Mouse (Mus musculus) heart, embryonic 14.5 days (tissue): ENCODE data around the gene Ttyh2. TPM values are rescaled to one million over a fixed set of nuclear protein-coding genes. Genes with fewer than 3 reads are reported as not detected.

Source experiments
- ATAC-seq: fragments of 200-750 bp; cut with Nextera tagmentation; 2 replicates; pipeline ENCODE4 v1.8.0; 2017; ENCODE audit warnings: low read depth, moderate TSS enrichment; ENCODE audit not compliant: insufficient number of reproducible peaks, insufficient read depth, low FRiP score
- H3K27ac ChIP-seq, 2 experiments: fragments of 200-500 bp in 1 of 2; fragments of 300-500 bp in 1 of 2; sonication (generic) in 1 of 2; replicated peaks in 1 of 2; 2 replicates each; pipeline ENCODE4 v1.5.1; 2012 to 2014; ENCODE audit warnings: low read depth in 2 of 2, low read length in 2 of 2, control low read depth in 1 of 2, mild to moderate bottlenecking in 1 of 2, mixed read lengths in 1 of 2; ENCODE audit not compliant: control insufficient read depth in 1 of 2, insufficient read depth in 1 of 2
- H3K27me3 ChIP-seq: fragments of 300-500 bp; sonication (generic); 2 replicates; pipeline ENCODE4 v1.6.1; 2014; ENCODE audit warnings: mild to moderate bottlenecking, low read length, control low read depth; ENCODE audit not compliant: control insufficient read depth, insufficient read depth
- H3K36me3 ChIP-seq: fragments of 300-500 bp; sonication (generic); 2 replicates; pipeline ENCODE4 v1.6.1; 2014; ENCODE audit warnings: mild to moderate bottlenecking, control low read depth, low read length, mixed read lengths; ENCODE audit not compliant: control insufficient read depth, insufficient read depth
- H3K4me1 ChIP-seq, 2 experiments: fragments of 200-500 bp in 1 of 2; fragments of 300-500 bp in 1 of 2; sonication (generic) in 1 of 2; 2 replicates each; pipeline ENCODE4 v1.6.1; 2012 to 2014; ENCODE audit warnings: low read length in 2 of 2, control low read depth in 1 of 2, mixed read lengths in 1 of 2; ENCODE audit not compliant: control insufficient read depth in 2 of 2, insufficient read depth in 2 of 2
- H3K4me2 ChIP-seq: fragments of 300-500 bp; sonication (generic); 2 replicates; pipeline ENCODE4 v1.6.1; 2014; ENCODE audit warnings: mild to moderate bottlenecking, low read length
- H3K4me3 ChIP-seq, 2 experiments: fragments of 200-500 bp in 1 of 2; fragments of 300-500 bp in 1 of 2; sonication (generic) in 1 of 2; 2 replicates each; pipeline ENCODE4 v1.5.1; 2012 to 2014; ENCODE audit warnings: low read length in 2 of 2, mild to moderate bottlenecking in 2 of 2, control low read depth in 1 of 2, low read depth in 1 of 2, moderate library complexity in 1 of 2; ENCODE audit not compliant: control insufficient read depth in 1 of 2, insufficient read depth in 1 of 2
- H3K9ac ChIP-seq: fragments of 300-500 bp; sonication (generic); 2 replicates; pipeline ENCODE4 v1.6.1; 2014; ENCODE audit warnings: mild to moderate bottlenecking, low read length
- H3K9me3 ChIP-seq: fragments of 300-500 bp; sonication (generic); 2 replicates; pipeline ENCODE4 v1.6.1; 2016; ENCODE audit warnings: low read length, control low read depth; ENCODE audit not compliant: control insufficient read depth
- WGBS: fragments of 180-500 bp; shearing (Covaris S2); extraction: QIAGEN DNeasy Blood & Tissue Kit; methylation state at CpG from one replicate; pipeline ENCODE4 v1.1.7; 2014; 5-methylcytosine and 5-hydroxymethylcytosine counted together
- polyA plus RNA-seq: library from polyadenylated mRNA; unstranded; fragments of >200 nt; fragmentation: Nextera tagmentation; extraction: Ambion mirVana; gene quantifications from 2 replicates; pipeline ENCODE4 v1.2.1, GENCODE M21; 2014

Ttyh2 gene
- polyA plus RNA-seq, 1 experiment from 2014 or later: 7.9 TPM

DNA sequence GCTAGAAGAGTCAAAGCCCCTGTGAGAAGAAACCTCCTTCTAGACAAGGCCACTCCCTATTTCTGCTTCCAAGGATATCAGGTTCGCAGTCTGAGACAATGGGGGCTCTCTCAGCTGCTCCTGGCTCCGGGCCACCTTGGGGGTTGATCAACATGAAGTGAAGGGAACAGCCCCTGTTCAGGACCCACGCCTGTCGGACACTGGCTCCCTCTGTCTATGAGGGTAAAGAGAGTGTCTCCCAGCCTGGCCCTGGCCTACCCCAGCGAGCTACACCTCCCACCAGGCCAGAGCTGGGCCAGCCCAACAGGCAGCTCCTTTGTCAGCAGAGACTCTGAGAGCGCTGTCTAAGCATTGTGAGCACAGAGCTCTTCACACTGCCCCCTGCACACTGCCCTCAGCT is 94.7 kb downstream of the Ttyh2 start:
- H3K4me2 ChIP-seq: no peak overlapping the region
- no peaks in the 10 kb centered on the region for H3K36me3 ChIP-seq
- no peak for ATAC-seq
- no peaks in the 10 kb centered on the region for H3K9me3 ChIP-seq
- H3K4me3 ChIP-seq: no peak overlapping the region
- H3K27me3 ChIP-seq: peaks cover 20% of the 10 kb centered on the region
- H3K4me1 ChIP-seq: peaks cover 4% of the 10 kb centered on the region in 2 experiments; a peak in 1 of 4 replicates
- H3K9ac ChIP-seq: no peak overlapping the region
- 42% methylated on average over 6 of the region's 6 CpGs for WGBS
- H3K27ac ChIP-seq: no peak overlapping the region

Other genes starting within 250 kb of the Ttyh2 start
- 703 and 745 TPM in 2 replicates for gene Rpl38, start 6.9 kb upstream of the Ttyh2 start, polyA plus RNA-seq
- 0.35 TPM in 1 of 2 replicates, not detected in the other for gene Dnaic2, start 52.0 kb downstream of the Ttyh2 start, polyA plus RNA-seq
- gene Kif19a, start 90.0 kb downstream of the Ttyh2 start, polyA plus RNA-seq: 0.16 and 0.28 TPM in 2 replicates
- not detected in 2 replicates for gene Btbd17, start 120.5 kb downstream of the Ttyh2 start, polyA plus RNA-seq
- not detected in 2 replicates for gene Gpr142, start 123.5 kb downstream of the Ttyh2 start, polyA plus RNA-seq
- gene Gprc5c, start 175.7 kb downstream of the Ttyh2 start, polyA plus RNA-seq: 15.2 and 18.0 TPM in 2 replicates
- 1.1 and 1.4 TPM in 2 replicates for gene Cd300a, start 214.6 kb downstream of the Ttyh2 start, polyA plus RNA-seq